Mouse (Mus musculus) mesoderm, embryonic 11.5 days (tissue): ENCODE results near the gene Tex101.
"Not testable (repeated sequence)": the region's sequence is repeated elsewhere in the genome, so short reads cannot be mapped to it uniquely, and the experiment has no call there.

Experiments
- DNase-seq: peaks from one replicate; pipeline ENCODE4 v3.0.0-alpha.2; 2012; ENCODE audit warnings: low read depth, low spot score

The Tex101 gene

DNA sequence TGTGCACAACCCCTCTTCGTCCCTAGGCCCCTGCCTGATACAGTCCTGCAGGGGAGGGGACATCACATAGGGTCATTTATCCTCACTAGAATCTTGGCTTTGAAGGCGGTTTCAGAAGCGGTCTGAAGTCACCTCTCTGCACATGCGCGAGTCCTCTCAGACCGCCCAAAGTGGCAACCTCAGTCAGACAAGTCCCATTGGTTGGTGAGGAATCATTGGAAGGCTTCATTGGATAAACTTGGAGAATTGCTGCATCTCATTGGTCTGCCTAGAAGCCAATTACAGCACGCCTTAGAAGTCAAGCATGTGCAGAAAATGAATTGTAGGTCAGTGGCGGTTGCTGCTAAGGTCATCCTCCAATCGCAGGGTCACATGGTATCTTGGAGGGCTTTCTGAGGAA, at the start of gene Tex101:
TSS of gene Tex101 (minus strand) at position 101 of the 400 bp plus-strand sequence.
- no peak for DNase-seq

DNA sequence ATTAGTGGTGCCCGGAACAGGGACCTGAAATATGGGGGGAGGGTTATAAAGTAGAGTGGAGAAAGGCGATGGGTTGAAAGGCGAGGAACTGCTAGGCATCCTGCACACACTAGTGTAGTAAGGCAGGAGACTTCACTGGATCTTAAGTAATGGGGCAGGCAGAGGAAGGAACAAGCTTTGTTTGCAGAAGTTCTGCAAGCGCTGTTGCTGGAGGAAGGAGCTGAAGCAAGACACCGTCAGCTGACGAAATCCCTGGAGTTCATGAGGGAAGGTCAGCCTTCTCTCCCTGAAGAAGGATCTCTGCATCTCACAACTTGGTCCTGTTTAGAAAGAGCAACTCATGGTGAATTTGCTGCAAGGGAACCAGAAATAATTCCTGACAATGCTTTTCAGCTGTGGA, 38.6 kb upstream of the Tex101 start:
- DNase-seq, result no peak

DNA sequence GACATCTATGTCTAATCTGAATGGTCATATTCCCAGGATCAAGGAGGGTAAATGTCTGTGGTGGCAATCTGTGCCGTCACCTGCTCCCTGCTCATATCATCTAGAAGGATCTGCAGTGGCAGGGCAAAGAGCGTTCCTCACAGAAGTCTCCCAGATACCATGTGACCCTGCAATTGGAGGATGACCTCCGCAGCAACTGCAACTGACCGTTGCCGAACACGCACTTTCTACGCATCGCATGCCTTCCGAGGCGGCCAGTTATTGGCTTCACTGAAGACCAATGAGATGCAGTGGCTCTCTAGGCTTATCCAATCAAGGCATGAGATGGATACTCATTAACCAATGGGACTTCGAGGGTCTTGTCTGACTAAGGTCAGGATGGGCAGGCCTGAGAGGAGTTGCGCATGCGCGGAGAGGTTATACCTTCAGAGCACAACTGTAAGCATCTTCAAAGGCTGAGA, 32.4 kb upstream of the Tex101 start, which contains the start of gene BC049730:
TSS of gene BC049730 (plus strand) at position 411 of the 461 bp plus-strand sequence.
- DNase-seq, result no peak

DNA sequence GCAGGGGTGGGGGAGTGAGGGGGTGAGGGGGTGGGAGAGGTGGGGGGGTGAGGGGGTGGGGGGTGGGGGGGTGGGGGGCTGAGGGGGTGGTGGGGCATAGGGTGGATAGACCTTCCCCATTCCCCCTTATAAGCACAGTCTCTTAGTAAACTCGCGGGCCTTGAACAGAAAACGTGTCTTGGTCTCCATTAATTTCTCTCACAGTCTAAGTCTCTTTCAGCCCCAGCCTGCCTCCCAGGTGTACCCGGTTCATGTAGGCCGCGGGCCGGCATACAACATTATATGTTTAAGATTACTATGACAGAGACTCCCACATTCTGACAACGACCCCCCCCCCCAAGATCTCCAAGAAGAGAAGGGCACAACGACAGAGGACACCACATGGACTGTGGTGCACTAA, 26.4 kb upstream of the Tex101 start:
- not testable (repeated sequence) for DNase-seq

DNA sequence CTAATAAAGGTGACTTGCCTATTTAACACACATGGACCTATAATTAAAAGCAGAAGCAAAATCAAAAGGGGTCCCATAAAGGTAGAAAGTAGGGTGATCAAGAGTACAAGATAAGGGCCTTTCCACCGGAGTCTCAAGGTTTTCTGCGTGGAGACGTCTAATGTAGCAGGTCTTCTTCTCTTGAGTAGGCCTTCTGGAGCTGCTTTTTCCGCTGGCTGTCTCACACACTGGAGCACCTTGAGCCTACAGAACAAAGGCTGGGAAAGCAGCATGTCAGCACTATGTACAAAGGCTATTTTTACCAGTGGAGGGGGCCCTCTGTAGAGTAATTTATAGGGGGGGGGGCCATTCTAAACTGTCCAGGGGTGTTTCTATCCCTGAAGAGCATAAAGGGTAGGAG, 21.4 kb upstream of the Tex101 start:
- not testable (repeated sequence) for DNase-seq

DNA sequence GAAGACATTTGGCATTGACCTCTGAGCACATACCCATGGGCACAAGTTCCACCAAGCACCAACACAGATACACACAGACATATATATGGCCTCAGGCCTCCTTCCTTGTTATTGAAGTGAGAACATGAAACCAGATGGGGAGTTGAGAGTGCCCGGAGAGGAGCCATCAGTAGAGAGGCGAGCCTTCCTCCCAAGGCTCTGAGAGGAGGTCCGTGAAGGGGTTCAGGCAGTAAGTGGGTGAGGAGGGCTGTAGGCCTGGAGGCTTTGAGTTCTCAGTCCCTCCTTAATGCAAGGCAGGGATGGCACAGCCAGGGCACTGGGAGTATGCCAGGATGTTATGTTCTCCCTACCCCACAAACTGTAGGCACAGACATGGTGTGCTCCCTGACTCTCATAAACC, 16.2 kb upstream of the Tex101 start:
- DNase-seq, result not testable (repeated sequence)

DNA sequence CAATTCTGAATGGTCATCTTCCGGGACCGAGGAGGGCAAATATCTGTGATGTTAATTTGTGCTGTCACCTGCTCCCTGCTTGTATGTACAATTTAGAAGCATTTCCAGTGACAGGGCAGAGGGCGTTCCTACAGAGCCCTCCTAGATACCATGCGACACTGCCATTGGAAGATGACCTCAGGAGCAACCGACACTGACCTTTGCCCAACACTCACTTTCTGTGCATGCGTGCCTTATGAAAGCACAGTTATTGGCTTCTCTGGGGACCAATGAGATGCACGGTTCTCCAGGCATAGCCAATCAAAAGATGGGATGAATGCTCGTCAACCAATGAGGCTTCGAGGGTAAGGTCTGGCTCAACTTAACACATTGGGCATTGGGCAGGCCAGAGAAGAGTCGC, 11.0 kb upstream of the Tex101 start:
- not testable (repeated sequence) for DNase-seq

DNA sequence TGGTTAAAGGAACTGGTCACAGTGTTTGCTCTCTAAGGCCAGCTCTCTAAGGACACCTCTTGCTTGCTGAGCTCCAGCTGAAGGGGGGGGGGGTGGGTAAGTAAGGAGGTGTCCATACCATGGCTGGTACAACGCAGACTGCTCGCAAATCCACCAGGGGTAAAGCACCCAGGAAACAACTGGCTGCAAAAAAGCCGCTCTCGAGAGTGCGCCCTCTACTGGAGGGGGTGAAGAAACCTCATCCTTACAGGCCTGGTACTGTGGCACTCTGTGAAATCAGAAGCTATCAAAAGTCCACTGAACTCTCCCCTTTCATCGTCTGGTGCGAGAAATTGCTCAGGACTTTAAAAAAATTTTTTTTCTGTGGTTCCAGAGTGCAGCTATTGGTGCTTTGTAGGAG, 7.6 kb upstream of the Tex101 start:
- not testable (repeated sequence) for DNase-seq

DNA sequence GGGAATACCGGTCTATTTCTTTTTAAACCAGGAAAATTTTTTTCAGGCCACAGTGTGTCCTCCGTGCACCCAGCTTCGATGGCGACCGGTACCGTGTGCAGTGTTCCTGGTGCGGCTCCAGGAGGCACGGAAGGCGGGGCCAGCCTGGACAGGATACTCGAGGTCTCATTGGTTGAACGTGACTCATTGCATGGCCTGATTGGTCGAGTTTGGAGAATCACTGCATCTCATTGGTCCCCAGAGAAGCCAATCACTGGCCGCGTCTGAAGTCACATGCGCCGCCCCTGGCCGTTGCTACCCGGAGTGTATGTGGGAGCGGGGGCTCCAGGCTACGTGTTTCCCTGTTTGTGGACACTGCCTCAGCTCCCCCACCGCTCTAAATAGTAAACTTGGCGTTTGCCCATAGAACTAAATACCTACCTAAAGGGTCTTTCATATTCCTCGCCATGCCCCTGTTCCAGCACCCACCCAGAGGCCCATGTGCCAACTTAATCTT, 4.5 kb downstream of the Tex101 start:
- DNase-seq, result no peak

DNA sequence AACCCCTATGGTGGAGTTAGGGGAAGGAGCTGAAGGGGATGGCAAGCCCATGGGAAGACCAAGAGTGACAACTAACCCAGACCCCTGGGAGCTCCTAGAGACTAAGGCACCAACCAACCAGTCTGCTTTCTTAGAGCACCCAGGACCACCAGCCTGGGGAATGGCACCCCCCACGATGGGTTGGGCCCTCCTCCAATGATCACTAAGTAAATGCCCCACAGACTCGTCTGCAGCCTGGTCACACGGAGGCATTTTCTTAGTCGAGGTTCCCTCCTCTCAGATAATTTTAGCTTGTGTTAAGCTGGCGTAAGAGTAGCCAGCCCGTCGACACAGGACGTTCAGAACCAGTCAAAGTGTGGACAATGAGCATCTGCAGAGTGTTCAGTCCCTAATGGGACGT, 11.5 kb downstream of the Tex101 start:
- DNase-seq, result no peak

DNA sequence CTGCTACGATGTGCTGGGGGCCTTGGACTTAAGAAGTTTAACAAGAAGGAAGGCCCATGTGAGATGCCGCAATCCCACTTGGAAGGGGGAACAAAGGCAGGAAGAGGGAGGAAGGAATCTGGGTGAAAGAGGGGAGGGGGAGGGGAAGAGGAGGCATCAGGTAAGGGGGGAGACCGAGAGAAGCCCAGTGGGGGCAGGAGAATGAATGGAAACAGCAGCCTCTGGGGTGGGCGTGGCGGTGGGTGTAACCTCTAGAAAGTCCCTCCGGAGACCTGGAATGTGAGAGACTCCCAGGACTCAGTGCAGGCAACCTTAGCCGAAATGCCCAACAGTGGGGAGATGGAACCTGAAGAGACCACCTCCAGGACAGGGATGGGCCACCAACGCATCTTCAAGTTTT, 12.2 kb downstream of the Tex101 start:
- DNase-seq, result no peak

DNA sequence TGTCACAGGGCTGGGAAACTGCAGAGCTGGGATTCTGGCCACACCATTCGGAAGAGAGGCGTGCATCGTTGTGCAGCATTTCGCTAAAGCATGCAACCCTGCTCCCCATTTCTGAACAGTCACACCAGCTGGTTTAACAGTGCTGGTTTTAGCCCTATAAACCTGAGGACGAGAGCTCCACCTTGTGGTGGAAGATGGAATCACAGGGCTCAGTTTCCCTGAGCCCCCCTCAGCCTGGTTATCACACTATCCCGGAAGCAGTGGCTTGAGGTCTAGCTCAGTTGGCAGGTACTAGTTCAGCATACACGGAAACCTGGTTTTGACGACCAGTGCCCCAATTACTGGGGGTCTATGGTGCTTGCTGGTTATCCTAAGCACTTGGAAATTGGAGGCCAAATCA, 13.9 kb downstream of the Tex101 start:
- peak; percentile 87 for DNase-seq

DNA sequence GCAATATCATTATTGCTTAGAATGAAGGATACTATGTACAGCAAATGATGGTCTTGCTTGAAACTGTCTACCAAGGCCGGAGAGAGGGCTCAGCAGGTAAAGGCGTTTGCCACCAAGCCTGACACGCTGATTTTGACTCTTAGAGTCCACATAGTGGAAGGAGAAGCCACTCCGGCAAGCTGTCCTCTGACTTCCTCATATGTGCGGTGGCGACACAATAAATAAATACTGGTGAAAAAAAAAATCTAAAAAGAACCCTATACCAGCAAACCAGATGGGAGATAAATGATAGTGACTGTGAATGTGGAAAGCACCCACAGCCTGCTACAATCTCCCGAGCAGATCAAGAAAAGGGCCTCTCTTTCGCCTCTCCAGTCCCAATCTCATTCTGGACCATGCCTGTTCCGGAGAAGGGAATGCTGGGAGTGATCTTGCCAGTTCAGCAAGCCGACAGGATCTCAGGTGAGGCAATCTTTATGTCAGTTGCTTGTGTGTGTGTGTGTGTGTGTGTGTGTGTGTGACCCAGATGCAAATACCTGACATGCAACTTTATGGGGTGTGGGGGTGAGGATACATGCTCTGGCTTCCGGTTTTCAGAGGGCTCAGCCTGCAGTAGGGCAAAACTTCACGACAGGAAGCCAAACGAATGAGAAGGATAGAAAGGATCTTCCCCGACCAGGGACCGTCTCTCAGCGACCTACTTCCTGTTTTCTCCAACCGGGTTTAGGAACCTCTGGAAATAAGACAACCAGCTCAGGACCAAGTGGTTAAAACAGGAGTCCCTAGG, 15.2 kb downstream of the Tex101 start:
- no peak for DNase-seq

DNA sequence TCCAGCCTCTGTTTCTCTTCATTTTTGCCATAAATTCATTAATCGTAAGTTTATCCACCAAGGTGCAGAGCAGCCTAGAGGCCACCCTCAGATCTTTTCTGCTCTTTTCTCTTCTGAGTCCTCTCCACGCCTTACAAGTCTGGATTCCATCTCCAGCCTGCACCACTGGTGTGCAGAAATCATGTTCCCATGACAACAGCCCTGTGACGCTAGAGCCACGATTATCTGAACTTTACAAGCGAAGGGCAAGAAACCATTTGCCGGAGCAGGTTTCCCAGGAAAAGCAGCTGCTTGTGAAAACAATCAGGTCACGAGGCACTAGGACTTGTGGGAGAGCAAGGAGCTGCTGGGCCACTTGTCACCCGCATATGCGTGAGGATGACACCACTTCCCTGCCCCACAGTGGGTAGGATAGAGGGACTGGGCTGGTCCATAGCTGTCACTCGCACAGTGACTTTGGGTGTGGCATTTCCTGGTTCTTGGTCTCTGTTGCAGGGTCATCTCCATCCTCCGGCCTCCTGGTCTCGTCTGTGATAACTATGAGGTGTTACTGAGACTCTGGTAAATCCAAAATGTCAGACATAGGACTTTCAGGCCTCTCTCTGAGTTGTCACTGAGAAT, 16.6 kb downstream of the Tex101 start:
- DNase-seq, result no peak

DNA sequence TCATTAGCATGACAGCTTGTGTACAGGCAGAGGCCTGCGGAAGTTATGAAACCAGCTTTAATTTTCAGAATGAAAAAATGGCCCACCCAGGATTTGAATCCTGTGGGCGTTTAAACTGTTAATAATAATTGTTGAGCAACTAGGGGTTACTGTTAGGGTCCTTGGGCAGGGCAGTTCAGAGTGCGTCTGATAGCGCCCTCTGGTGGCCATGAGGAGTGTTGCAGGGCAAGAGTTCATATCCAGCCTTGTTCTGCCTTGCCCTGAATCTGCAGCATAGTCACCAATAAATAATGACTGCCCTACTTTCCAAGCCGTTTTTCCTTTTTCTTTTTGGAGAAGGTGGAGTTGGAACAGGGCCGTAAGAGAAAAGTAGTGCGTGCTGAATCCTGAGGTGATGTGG, 22.8 kb downstream of the Tex101 start:
- DNase-seq, result peak; percentile 68

DNA sequence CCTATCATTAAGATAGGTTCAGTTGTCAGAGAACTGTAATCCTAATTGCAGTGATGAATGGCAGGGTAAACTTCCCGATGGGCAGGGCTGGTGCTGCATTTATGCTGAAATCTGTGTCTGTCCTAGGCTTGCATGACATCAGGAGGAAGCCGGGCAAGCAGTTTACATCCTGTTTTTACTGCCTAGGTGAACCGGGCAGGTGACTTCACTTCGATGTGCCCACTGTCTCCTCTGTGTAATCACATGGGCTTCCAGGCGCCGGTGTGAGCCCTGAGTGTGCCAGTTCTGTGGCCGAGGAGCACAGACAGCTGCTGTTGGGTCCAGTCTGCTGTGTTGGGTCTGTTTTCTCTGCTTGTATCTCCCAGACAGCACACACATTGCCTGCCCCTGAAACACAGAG, 30.0 kb downstream of the Tex101 start:
- no peak for DNase-seq

DNA sequence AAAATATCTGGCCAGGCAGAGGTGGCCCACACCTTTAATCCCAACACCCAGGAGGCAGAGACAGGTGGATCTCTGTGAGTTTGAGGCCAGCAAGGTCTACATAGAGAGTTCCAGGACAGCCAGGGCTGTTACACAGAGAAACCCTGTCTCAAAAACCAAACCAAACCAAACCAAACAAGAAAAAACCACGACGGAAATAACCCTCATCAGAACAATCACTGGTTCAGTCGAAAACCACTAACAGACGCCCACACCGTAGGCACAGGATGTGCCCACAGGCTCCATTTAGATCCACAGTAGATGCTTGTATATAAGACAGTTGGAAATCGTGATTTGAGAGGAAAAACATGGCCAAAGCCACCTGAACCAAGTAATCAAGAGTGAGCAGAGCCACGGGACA, 31.5 kb downstream of the Tex101 start:
- no peak for DNase-seq

DNA sequence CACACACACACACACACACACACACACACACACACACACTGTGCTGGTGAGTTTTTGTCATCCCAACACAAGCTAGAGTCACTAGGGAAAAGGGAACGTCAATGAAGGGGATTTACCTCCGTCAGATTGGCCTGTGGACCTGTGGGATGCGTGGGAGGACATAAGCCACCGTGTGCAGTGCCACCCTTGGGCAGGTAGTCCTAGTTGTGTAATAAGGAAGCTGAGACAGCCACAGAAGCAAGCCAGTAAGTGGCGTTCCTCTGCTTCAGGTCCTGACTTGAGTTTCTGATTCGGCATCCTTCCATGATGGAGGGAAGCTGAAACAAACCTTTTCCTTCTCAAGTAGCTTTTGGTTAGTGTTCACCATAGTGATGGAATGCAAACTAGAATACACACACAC, 32.0 kb downstream of the Tex101 start:
- no peak for DNase-seq

DNA sequence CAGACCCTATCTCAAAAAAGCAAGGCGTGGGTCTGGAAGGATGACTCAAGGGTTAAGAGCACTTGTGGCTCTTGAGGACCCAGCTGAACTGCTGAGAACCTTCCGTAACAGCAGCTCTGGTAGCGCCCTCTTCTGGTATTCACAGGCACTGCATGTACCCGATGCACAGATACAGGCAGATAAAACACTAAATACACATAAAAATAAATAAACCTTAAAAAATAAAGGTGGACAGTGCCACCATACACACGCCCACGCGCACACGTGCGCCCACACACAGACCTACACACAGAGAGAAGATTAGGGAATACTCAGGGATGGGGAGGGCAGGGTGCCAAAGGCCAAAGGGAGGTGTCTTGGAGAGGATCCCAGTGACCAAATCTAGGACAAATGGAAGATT, 34.0 kb downstream of the Tex101 start:
- DNase-seq, result peak; percentile 68

DNA sequence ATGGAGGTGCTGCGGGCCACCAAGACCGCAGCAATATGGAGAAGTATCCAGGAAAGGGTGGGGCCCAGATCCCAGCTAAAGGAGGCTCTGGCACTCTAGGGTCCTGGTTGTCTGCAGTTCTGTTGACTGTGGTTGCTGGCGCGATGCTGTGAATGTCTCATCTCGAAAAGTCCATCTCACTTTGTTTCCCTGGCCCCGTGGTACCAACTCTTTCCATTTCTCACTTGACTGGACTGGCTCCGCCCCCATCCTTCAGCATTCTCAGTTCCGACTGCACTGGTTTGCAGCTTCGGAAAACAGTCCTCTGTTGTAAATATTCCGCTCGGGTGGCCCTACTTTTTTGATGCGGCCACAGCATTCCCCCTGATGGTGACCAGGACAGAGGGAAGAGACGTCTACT, 36.0 kb downstream of the Tex101 start:
- DNase-seq, result no peak

DNA sequence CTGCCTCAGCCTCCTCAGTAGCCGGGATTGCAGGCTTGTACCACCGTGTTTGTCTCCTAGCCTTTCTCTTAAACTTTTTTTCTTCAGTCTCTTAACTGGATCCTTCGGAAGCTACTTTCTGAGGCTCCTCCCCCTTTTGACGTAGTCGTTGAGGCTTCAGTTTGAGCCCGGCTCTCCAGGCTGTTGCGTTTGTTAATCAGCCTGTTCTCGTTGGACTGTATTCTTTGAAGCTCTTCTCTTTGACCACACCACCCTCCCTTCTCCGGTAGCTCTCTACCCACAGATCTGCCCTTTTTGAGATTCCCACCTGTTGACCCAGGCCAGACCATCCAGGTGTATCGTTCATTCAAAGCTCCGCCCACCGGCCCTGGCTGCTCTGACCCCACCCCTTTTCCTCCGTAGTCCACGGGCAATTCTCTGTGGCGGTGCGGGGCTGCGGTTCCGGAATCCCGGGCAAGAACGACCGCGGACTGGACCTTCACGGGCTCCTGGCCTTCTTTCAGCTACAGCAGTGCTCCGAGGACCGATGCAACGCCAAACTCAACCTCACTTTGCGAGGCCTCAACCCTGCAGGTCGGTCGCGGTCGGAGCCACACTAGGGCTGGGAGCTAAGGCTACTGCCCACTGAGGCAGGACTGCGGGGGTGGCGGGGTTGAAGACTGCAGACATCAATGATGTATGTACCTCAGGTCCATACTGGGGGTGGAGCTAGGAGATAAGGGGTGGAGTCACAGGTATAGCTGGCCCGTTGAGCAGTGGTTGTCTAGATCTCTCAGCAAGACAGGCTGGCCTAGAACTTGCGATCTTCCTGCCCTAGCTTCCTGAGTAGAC, 38.2 kb downstream of the Tex101 start:
- no peak for DNase-seq

DNA sequence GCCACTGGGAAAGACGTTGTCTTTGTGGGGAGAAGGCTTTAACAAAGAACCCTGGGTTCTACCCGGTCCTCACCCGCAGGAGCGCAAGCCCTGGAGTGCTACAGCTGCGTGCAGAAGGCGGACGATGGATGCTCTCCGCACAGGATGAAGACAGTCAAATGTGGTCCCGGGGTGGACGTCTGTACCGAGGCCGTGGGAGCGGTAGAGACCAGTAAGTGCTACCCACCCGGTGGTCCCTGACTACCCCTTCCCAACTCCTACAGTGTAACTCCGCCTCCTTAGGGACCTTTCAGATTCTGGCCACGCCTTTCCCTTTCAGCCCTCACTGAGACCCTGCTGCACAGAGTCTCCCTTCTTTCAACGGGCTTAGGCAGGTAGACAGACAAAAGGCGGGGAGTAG, 39.4 kb downstream of the Tex101 start:
- DNase-seq, result no peak
